Mouse (Mus musculus) adrenal gland, postnatal 0 days (tissue): ENCODE measurements around the gene Zfp266. TPM values are rescaled to one million over a fixed set of nuclear protein-coding genes. Genes with fewer than 3 reads are reported as not detected.

Source experiments
- polyA plus RNA-seq: library from polyadenylated mRNA; unstranded; fragments of >200 nt; fragmentation: Nextera tagmentation; extraction: Ambion mirVana; gene quantifications from 2 replicates; pipeline ENCODE4 v1.2.1, GENCODE M21; 2015

The Zfp266 gene
- 31.7 and 34.7 TPM in 2 replicates for polyA plus RNA-seq

DNA sequence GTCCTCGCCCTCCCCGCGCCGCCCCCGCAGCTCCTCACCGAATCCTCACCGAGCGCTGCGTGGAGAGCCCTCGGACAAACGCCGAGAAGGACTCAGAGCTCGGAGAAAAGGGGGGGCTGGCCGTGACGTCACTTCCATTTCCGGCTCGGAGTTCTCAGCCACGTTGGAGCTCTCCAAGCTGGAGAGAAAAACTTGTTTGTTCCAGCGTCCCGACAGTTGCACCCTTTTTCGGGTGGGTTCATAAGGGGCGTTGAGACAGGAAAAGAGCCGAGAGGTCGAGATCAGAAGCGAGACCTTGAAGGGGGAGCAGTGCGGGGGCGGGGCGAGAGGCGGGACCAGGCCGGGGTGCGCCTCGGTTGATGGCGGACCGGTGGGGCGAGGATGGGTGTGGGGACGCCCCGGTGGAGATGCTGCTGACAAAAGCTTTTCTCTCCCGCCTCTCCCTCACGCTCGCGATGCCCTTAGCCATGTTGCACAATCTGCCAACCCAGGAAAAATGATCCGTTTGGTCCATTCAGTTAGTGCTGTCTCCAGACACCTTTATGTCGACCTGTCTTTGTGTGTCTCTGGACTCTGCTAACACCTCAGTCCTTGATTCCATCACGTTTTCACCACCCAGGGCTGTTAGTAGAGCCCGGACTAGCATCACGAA lies at the start of gene Zfp266:
Gene Zfp266 (minus strand): TSS at position 112 of the 652 bp plus-strand sequence.

DNA sequence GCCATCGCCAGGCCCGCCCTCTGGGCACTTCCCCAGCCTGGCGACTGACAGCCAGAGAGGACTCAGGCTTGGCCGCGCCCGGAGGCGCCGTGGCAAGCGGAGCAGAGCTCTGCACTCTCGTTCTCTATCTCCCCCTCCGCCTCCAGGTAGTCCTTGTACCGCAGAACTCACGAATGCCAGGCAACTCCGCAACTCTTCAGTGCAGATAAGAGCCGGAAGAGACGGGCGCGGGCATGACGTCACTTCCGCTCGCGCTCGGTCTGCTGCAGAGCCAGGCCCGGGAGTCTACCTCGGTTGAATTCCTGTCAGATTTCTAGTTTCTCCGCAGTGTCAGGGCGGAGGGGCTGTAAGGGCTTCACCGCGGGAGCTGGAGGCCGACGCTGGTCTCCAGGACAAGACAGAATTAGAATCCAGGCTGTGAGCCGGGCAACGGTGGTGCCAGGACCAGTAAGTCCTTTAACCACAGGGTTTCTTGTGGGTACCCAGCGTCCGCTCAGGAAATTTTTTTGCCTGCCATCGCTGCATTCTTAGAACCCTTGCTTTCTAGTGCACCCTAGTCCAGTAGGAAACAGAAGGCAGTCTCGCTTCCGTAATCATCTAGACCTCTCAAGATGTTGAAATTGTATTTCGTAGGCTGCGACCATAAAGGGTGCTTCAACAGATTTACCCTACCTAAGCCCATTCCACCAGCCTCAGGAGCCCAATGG lies 28.5 kb downstream of the Zfp266 start, which contains the start of gene Zfp426:
Gene Zfp426 (minus strand): TSS at position 220 of the 707 bp plus-strand sequence.

DNA sequence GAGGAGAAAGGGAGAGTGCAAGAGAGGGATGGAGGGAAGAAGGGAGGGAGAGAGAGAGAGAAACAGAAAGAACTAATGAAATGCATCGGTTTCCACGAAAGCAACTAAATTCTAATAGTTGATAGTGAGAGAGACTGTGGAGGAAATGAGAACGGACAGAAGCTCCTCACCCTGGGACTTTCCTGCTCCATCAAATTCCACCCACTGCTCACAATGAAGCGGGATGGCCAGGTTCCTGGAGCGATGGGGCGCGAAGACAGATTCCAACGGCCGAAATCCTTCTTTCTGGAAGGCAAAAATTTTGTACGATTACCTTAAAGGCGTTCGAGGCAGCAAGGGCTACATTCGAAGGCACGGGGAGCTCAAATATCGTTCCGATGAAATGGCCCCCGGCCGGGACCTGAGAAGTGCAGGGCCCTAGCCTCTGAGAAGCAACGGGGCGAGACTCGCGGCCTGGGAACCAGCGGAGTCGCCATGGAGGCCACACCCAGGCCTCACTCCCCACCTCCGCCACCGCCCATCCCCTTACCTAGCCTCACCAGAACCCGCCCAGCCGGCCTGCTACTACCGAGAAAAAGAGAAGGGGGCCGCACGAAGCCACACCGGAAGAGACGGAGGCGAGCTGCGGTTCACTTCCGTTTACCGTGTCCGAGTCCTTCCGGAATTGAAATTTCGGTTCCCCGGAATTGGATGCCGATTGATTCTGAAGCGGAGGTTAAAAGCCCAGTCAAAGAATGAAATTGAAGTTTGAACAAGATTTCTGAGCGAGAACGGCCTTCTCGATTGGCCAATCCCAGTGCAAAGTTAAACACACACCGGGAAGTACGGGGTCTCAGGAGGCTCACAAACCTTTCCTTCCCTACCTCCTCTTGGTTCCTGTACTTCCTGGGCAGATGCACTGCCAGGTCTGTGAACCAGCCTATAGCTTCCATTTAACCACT lies 61.6 kb downstream of the Zfp266 start, which contains the start of gene Zfp26:
Gene Zfp26 (minus strand): TSS at position 786 of the 941 bp plus-strand sequence.

Other genes starting within 250 kb of the Zfp266 start
- gene Olfr39, start 239.1 kb downstream of the Zfp266 start, polyA plus RNA-seq, result not detected in 2 replicates
- gene Olfr873, start 222.9 kb downstream of the Zfp266 start, polyA plus RNA-seq, result not detected in 2 replicates
- 0.06 TPM in 1 of 2 replicates, not detected in the other for gene Olfr18, start 185.3 kb downstream of the Zfp266 start, polyA plus RNA-seq
- gene Zfp560, start 136.2 kb downstream of the Zfp266 start, polyA plus RNA-seq, result 88.4 and 138 TPM in 2 replicates
- 8.2 and 9.3 TPM in 2 replicates for gene Zfp26, start 61.3 kb downstream of the Zfp266 start, polyA plus RNA-seq
- 17.0 and 18.4 TPM in 2 replicates for gene Zfp426, start 28.7 kb downstream of the Zfp266 start, polyA plus RNA-seq
- gene Zfp846, start 59.9 kb upstream of the Zfp266 start, polyA plus RNA-seq, result 10.1 and 11.5 TPM in 2 replicates
- gene Ubl5, start 121.5 kb upstream of the Zfp266 start, polyA plus RNA-seq, result 456 and 566 TPM in 2 replicates
- 14.4 and 15.4 TPM in 2 replicates for gene Fbxl12, start 123.3 kb upstream of the Zfp266 start, polyA plus RNA-seq
- 50.3 and 56.1 TPM in 2 replicates for gene Pin1, start 130.7 kb upstream of the Zfp266 start, polyA plus RNA-seq
- gene Olfm2, start 224.9 kb upstream of the Zfp266 start, polyA plus RNA-seq, result 10.1 and 30.7 TPM in 2 replicates